Mouse (Mus musculus) MEL (cell line): ENCODE results near the gene Shisa6. TPM values are rescaled to one million over a fixed set of nuclear protein-coding genes. Genes with fewer than 3 reads are reported as not detected.

ENCODE experiments used
- DNase-seq: peaks from one replicate; pipeline ENCODE4 v3.0.0; 2011; ENCODE audit warnings: low read depth, low spot score
- H3K27ac ChIP-seq: 2 replicates; pipeline ENCODE4 v1.5.1; 2012; ENCODE audit warnings: low read depth, mild to moderate bottlenecking, control low read depth, low read length, moderate library complexity; ENCODE audit not compliant: control insufficient read depth
- H3K27me3 ChIP-seq, 2 experiments: fragments of 150-350 bp in 1 of 2; sonication (generic) in 1 of 2; 2 replicates each; pipeline ENCODE4 v1.6.1; 2012; ENCODE audit warnings: low read length in 2 of 2, mild to moderate bottlenecking in 2 of 2, improper control_type of control experiment in 1 of 2, moderate library complexity in 1 of 2; ENCODE audit not compliant: insufficient read depth in 2 of 2, control insufficient read depth in 1 of 2
- H3K36me3 ChIP-seq, 2 experiments: 2 replicates each; pipeline ENCODE4 v1.6.1; 2012 to 2014; ENCODE audit warnings: low read length in 2 of 2, improper control_type of control experiment in 1 of 2, inconsistent platforms in 1 of 2, mild to moderate bottlenecking in 1 of 2; ENCODE audit not compliant: insufficient read depth in 2 of 2, control insufficient read depth in 1 of 2
- H3K4me1 ChIP-seq, 2 experiments: fragments of 150-350 bp in 1 of 2; sonication (generic) in 1 of 2; 2 replicates each; pipeline ENCODE4 v1.6.1; 2012; ENCODE audit warnings: low read length in 2 of 2, improper control_type of control experiment in 1 of 2, mild to moderate bottlenecking in 1 of 2; ENCODE audit not compliant: insufficient read depth in 2 of 2, control insufficient read depth in 1 of 2
- H3K4me3 ChIP-seq, 2 experiments: fragments of 150-350 bp in 1 of 2; sonication (generic) in 1 of 2; 2 replicates each; pipeline ENCODE4 v1.5.1; 2012; ENCODE audit warnings: low read depth in 2 of 2, low read length in 2 of 2, mild to moderate bottlenecking in 2 of 2, moderate library complexity in 2 of 2, control low read depth in 1 of 2, improper control_type of control experiment in 1 of 2; ENCODE audit not compliant: control insufficient read depth in 1 of 2, insufficient read depth in 1 of 2
- H3K79me2 ChIP-seq: 2 replicates; pipeline ENCODE4 v1.6.1; 2012; ENCODE audit warnings: mild to moderate bottlenecking, low read length, moderate library complexity; ENCODE audit not compliant: control insufficient read depth, poor library complexity, insufficient read depth
- H3K9ac ChIP-seq: 2 replicates; pipeline ENCODE4 v1.6.1; 2012; ENCODE audit warnings: low read depth, mild to moderate bottlenecking, control low read depth, low read length, moderate library complexity; ENCODE audit not compliant: control insufficient read depth, poor library complexity, severe bottlenecking
- H3K9me3 ChIP-seq: fragments of 150-350 bp; sonication (generic); replicated peaks from 2 replicates; pipeline ENCODE4 v1.6.1; 2012; ENCODE audit warnings: mild to moderate bottlenecking, low read length, improper control_type of control experiment, moderate library complexity; ENCODE audit not compliant: insufficient read depth
- BHLHE40 ChIP-seq: IDR thresholded peaks from 2 replicates; pipeline ENCODE4 v1.6.1; 2012; ENCODE audit warnings: low read depth, mild to moderate bottlenecking, inconsistent platforms, low read length, improper control_type of control experiment, borderline replicate concordance
- CHD1 ChIP-seq: IDR thresholded peaks from 2 replicates; pipeline ENCODE4 v1.6.1; 2012; ENCODE audit warnings: low read depth, mild to moderate bottlenecking, inconsistent platforms, low read length, improper control_type of control experiment
- E2F4 ChIP-seq: IDR thresholded peaks from 2 replicates; pipeline ENCODE4 v1.6.1; 2011; ENCODE audit warnings: low read depth, low read length, improper control_type of control experiment, borderline replicate concordance
- ELF1 ChIP-seq: IDR thresholded peaks from 2 replicates; pipeline ENCODE4 v1.6.1; 2014; ENCODE audit warnings: low read depth, mild to moderate bottlenecking, inconsistent platforms, low read length, improper control_type of control experiment, moderate library complexity
- GABPA ChIP-seq: IDR thresholded peaks from 2 replicates; pipeline ENCODE4 v1.6.1; 2012; ENCODE audit warnings: low read depth, mild to moderate bottlenecking, inconsistent platforms, low read length, improper control_type of control experiment, moderate library complexity
- HCFC1 ChIP-seq: IDR thresholded peaks from 2 replicates; pipeline ENCODE4 v1.6.1; 2012; ENCODE audit warnings: low read depth, mild to moderate bottlenecking, inconsistent platforms, low read length, improper control_type of control experiment, moderate library complexity
- KAT2A ChIP-seq: conservative IDR thresholded peaks from 2 replicates; pipeline ENCODE4 v1.6.1; 2012; ENCODE audit warnings: low read depth, low read length, improper control_type of control experiment, inconsistent platforms
- MAX ChIP-seq: IDR thresholded peaks from 2 replicates; pipeline ENCODE4 v1.6.1; 2011; ENCODE audit warnings: low read length, improper control_type of control experiment
- MXI1 ChIP-seq: IDR thresholded peaks from 2 replicates; pipeline ENCODE4 v1.6.1; 2011; ENCODE audit warnings: mild to moderate bottlenecking, low read depth, low read length, improper control_type of control experiment
- NELFE ChIP-seq: IDR thresholded peaks from 2 replicates; pipeline ENCODE4 v1.6.1; 2011; ENCODE audit warnings: low read depth, low read length, improper control_type of control experiment
- POLR2A ChIP-seq, 2 experiments: IDR thresholded peaks; 2 replicates each; pipeline ENCODE4 v1.6.1; 2011 to 2012; ENCODE audit warnings: low read length in 2 of 2, mild to moderate bottlenecking in 2 of 2, control low read depth in 1 of 2, improper control_type of control experiment in 1 of 2, low read depth in 1 of 2, moderate library complexity in 1 of 2; ENCODE audit not compliant: control insufficient read depth in 1 of 2, insufficient read depth in 1 of 2, poor library complexity in 1 of 2
- POLR2AphosphoS2 ChIP-seq: IDR thresholded peaks from 2 replicates; pipeline ENCODE4 v1.6.1; 2011; ENCODE audit warnings: low read length, improper control_type of control experiment
- SIN3A ChIP-seq: IDR thresholded peaks from 2 replicates; pipeline ENCODE4 v1.6.1; 2012; ENCODE audit warnings: low read length, improper control_type of control experiment, inconsistent platforms
- SMC3 ChIP-seq: IDR thresholded peaks from 2 replicates; pipeline ENCODE4 v1.6.1; 2011; ENCODE audit warnings: low read depth, low read length, improper control_type of control experiment
- TAL1 ChIP-seq: IDR thresholded peaks from 2 replicates; pipeline ENCODE4 v1.6.1; 2012; ENCODE audit warnings: mild to moderate bottlenecking, inconsistent platforms, low read length, moderate library complexity, mixed read lengths
- TBP ChIP-seq: IDR thresholded peaks from 2 replicates; pipeline ENCODE4 v1.8.0; 2011; ENCODE audit warnings: low read depth, low read length, improper control_type of control experiment
- UBTF ChIP-seq: IDR thresholded peaks from 2 replicates; pipeline ENCODE4 v1.6.1; 2012; ENCODE audit warnings: low read depth, mild to moderate bottlenecking, inconsistent platforms, low read length, improper control_type of control experiment, moderate library complexity, borderline replicate concordance; ENCODE audit not compliant: insufficient read depth
- USF1 ChIP-seq: IDR thresholded peaks from 2 replicates; pipeline ENCODE4 v1.6.1; 2014; ENCODE audit warnings: low read depth, mild to moderate bottlenecking, inconsistent platforms, low read length, improper control_type of control experiment, moderate library complexity
- ZKSCAN1 ChIP-seq: IDR thresholded peaks from 2 replicates; pipeline ENCODE4 v1.6.1; 2012; ENCODE audit warnings: low read depth, mild to moderate bottlenecking, inconsistent platforms, low read length, improper control_type of control experiment, moderate library complexity
- ZNF384 ChIP-seq: IDR thresholded peaks from 2 replicates; pipeline ENCODE4 v1.6.1; 2012; ENCODE audit warnings: low read depth, mild to moderate bottlenecking, inconsistent platforms, low read length, improper control_type of control experiment
- polyA plus RNA-seq, 2 experiments: library from polyadenylated mRNA; stranded (reverse) in 1 of 2; unstranded in 1 of 2; fragments of >175 nt in 1 of 2; fragments of >200 nt in 1 of 2; gene quantifications; 2 replicates each; pipeline versions ENCODE4 v1.2.1 to v1.2.4; 2012; ENCODE audit warnings: low replicate concordance in 2 of 2, low read depth in 1 of 2; ENCODE audit not compliant: insufficient read length in 2 of 2, insufficient read depth in 1 of 2, missing spikeins in 1 of 2
- total RNA-seq: library from RNA; depleted of rRNA; stranded (reverse); fragments of 300-350 nt; gene quantifications from 2 replicates; pipeline ENCODE4 v1.2.3, GENCODE M21; 2012

The Shisa6 gene
- total and polyA plus RNA-seq, 3 experiments: not detected

DNA sequence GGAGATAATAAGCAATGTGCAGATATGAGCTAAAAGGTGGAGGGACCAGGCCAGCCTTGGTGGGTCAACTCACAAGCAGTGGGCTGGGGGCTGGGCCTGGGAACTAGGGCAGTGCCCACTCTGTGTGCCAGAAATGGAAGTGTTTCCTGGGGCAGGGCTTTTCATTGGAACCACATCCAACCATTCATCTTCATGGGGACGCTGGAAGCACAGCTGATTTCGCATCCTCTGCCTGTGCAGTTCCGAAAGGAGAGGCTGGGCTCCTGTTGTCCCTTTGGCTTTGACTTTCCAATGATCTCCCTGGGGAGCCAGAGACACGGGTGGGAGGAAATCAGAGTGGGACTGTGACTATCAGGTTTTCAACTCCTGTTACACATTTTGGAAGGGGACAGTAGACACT is 1.5 kb downstream of the Shisa6 start:
- H3K9ac ChIP-seq: no peak overlapping the region
- no peaks in the 10 kb centered on the region for H3K27me3 ChIP-seq
- H3K36me3 ChIP-seq: no peaks in the 10 kb centered on the region
- TF ChIP-seq NELFE (no peak), HCFC1 (no peak), GABPA (no peak), UBTF (no peak), TAL1 (no peak), SMC3 (no peak), BHLHE40 (no peak), ELF1 (no peak), MAX (no peak), ZNF384 (no peak), CHD1 (no peak), MXI1 (no peak), POLR2AphosphoS2 (no peak), USF1 (no peak), E2F4 (no peak), ZKSCAN1 (no peak), KAT2A (no peak)
- H3K27ac ChIP-seq: no peak overlapping the region
- no peaks in the 10 kb centered on the region for H3K9me3 ChIP-seq
- DNase-seq: no peak
- H3K79me2 ChIP-seq: no peaks in the 10 kb centered on the region
- H3K4me1 ChIP-seq: no peaks in the 10 kb centered on the region
- H3K4me3 ChIP-seq: no peak overlapping the region

DNA sequence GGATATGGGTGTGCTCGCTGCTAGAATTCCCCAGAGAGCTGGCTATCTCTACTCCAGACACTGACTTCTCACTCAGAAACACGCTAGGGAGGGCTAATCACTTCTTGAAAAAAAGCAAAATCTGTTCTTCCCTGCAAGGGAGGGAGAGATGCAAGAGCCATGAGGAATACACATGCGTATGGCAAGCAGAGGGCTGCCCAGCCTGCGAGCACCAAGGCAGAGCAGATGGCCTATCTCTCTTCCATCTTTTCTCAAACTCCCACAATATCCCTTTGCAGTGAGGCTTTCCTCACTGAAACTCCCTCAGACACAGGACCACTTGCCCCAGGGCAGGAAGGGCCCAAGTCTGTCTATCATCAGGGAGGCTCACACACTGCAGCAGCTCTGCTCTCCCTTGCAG is 3.4 kb downstream of the Shisa6 start:
- H3K27me3 ChIP-seq: no peaks in the 10 kb centered on the region
- no peak overlapping the region for H3K27ac ChIP-seq
- H3K9me3 ChIP-seq: no peaks in the 10 kb centered on the region
- no peaks in the 10 kb centered on the region for H3K4me1 ChIP-seq
- H3K79me2 ChIP-seq: no peaks in the 10 kb centered on the region
- no peak overlapping the region for H3K4me3 ChIP-seq
- H3K9ac ChIP-seq: no peak overlapping the region
- TF ChIP-seq TBP: no peak
- no peak for TF ChIP-seq SIN3A
- TF ChIP-seq POLR2A (IDR thresholded peaks at IDR 0.05; ENCODE audit: control insufficient read depth in 1 of 2, insufficient read depth in 1 of 2, low read depth in 1 of 2, low read length in 2 of 2, poor library complexity in 1 of 2): no peak
- TF ChIP-seq KAT2A: no peak
- H3K36me3 ChIP-seq: no peaks in the 10 kb centered on the region
- DNase-seq: no peak
